Mouse (Mus musculus) C2C12 (cell line): ENCODE results near the gene Hoxa3. TPM values are rescaled to one million over a fixed set of nuclear protein-coding genes. Genes with fewer than 3 reads are reported as not detected.

ENCODE experiments used
- H3K27me3 ChIP-seq: one replicate; pipeline ENCODE4 v1.6.1; 2011; ENCODE audit not compliant: control insufficient read depth, insufficient read depth, insufficient read length
- H3K36me3 ChIP-seq: one replicate; pipeline ENCODE4 v1.6.1; 2011; ENCODE audit not compliant: control insufficient read depth, insufficient read depth
- H3K4me3 ChIP-seq: one replicate; pipeline ENCODE4 v1.5.1; 2011; ENCODE audit warnings: mild to moderate bottlenecking, control low read depth; ENCODE audit not compliant: poor library complexity, insufficient read depth, severe bottlenecking
- H3K79me2 ChIP-seq: one replicate; pipeline ENCODE4 v1.6.1; 2011; ENCODE audit not compliant: control insufficient read depth, insufficient read depth
- H3K79me3 ChIP-seq: one replicate; pipeline ENCODE4 v1.6.1; 2011; ENCODE audit warnings: low read depth, control low read depth
- H3ac ChIP-seq: one replicate; pipeline ENCODE3; 2011; ENCODE audit warnings: low read depth; ENCODE audit not compliant: control insufficient read depth, insufficient read length
- CEBPB ChIP-seq: IDR thresholded peaks from one replicate; pipeline ENCODE4 v1.6.1; 2011; ENCODE audit warnings: low read depth, mild to moderate bottlenecking, control low read depth, moderate library complexity
- CTCF ChIP-seq: IDR thresholded peaks from one replicate; pipeline ENCODE4 v1.5.1; 2011; ENCODE audit not compliant: control insufficient read depth, insufficient read depth, insufficient read length
- FOSL1 ChIP-seq: IDR thresholded peaks from one replicate; pipeline ENCODE4 v1.8.0; 2011; ENCODE audit warnings: mild to moderate bottlenecking, low read length; ENCODE audit not compliant: poor library complexity, insufficient read depth, severe bottlenecking
- MAX ChIP-seq: IDR thresholded peaks from one replicate; pipeline ENCODE4 v1.6.1; 2011; ENCODE audit warnings: mild to moderate bottlenecking, control low read depth
- MYOD1 ChIP-seq: IDR thresholded peaks from one replicate; pipeline ENCODE4 v1.6.1; 2011; ENCODE audit warnings: low read depth; ENCODE audit not compliant: control insufficient read depth, insufficient read length
- MYOG ChIP-seq: IDR thresholded peaks from one replicate; pipeline ENCODE4 v1.6.1; 2011; ENCODE audit not compliant: control insufficient read depth, insufficient read length; ENCODE audit errors: extremely low read depth
- USF1 ChIP-seq: IDR thresholded peaks from one replicate; pipeline ENCODE4 v1.6.1; 2011; ENCODE audit warnings: low read depth, mild to moderate bottlenecking, control low read depth, moderate library complexity
- polyA plus RNA-seq: library from polyadenylated mRNA; unstranded; fragments of >200 nt; fragmentation: generic; extraction: Trizol; gene quantifications from one replicate; pipeline ENCODE4 v1.2.1, GENCODE M21; 2012; ENCODE audit warnings: missing spikeins

The Hoxa3 gene
- polyA plus RNA-seq, 1 experiment, result 0.67 TPM

DNA sequence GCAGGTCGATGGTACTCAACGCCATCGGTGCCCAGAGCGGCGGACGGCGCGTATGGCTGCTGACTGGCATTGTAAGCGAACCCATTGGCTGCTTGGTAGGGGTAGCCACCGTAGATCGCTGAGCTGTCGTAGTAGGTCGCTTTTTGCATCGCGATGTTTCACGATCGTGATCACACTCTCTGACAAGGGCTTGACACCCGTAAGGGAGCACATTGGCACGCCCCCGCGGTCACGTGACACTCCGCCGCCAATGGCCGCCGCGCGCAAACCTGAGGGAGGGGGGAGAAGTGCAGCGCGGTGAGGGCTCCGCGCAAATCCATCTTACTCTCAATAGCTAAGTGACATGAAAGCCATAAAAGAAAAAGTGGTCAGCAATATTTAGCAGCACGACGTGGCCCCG, 40.6 kb downstream of the Hoxa3 start:
- peaks cover 3% of the 10 kb centered on the region for H3K36me3 ChIP-seq
- H3K79me3 ChIP-seq, result no peaks in the 10 kb centered on the region
- no peak overlapping the region for H3K4me3 ChIP-seq
- no peaks in the 10 kb centered on the region for H3K79me2 ChIP-seq
- no peaks in the 10 kb centered on the region for H3K27me3 ChIP-seq
- H3ac ChIP-seq, result no peak overlapping the region
- TF ChIP-seq FOSL1, result no peak
- no peak for TF ChIP-seq CEBPB
- TF ChIP-seq USF1, result no peak
- TF ChIP-seq MYOG, result no peak
- TF ChIP-seq CTCF, result no peak

DNA sequence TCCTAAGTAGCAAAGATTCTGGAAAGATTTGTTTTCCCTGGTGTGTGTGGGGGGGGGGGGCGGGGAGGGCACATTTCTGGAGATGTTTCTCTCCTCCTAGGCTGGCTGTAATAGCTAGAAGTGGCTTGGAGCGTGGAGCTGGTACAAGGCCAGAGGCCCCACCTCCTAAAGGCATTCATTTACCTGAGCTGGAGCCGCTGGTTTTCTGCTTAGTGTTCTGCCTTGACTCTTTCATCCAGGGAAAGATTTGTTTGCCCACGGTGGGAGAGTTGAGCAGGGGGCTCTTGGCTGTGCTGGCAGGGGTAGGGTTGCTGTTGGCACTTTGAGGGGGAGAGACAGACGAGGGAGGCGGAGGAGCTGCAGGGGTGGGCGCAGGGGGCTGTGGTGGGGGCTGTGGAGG, 41.2 kb downstream of the Hoxa3 start:
- H3K4me3 ChIP-seq, result no peak overlapping the region
- H3K79me3 ChIP-seq, result no peaks in the 10 kb centered on the region
- H3ac ChIP-seq, result no peak overlapping the region
- H3K36me3 ChIP-seq, result peaks cover 3% of the 10 kb centered on the region
- H3K27me3 ChIP-seq, result no peaks in the 10 kb centered on the region
- H3K79me2 ChIP-seq, result no peaks in the 10 kb centered on the region
- TF ChIP-seq MYOG, result no peak
- no peak for TF ChIP-seq FOSL1

DNA sequence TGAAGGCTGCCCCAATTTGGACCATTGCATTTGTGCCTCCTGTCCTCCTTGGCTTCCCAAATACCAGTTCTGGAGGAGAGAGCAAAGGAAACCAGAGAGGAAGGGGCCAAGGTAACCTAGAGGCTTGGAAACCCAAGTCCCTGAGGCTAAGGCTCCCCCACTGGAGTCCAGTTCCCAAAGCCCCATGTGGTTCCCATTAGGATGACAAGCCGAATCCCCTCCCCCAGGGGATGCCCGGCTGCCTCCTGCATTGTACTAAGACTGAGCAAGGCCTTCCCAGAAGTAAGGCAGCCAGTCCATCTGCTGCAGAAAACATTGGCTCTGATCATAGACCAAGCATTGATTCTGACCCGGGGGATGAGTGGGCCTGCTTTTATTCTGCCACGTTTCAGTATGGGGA, 41.8 kb downstream of the Hoxa3 start:
- Histone ChIP-seq H3K36me3 (peaks cover 3% of the 10 kb centered on the region), H3ac (no peak overlapping the region), H3K4me3 (no peak overlapping the region), H3K79me3 (no peaks in the 10 kb centered on the region), H3K27me3 (no peaks in the 10 kb centered on the region), H3K79me2 (no peaks in the 10 kb centered on the region)
- TF ChIP-seq MAX (no peak), MYOG (no peak), FOSL1 (no peak), USF1 (no peak), CEBPB (no peak)

DNA sequence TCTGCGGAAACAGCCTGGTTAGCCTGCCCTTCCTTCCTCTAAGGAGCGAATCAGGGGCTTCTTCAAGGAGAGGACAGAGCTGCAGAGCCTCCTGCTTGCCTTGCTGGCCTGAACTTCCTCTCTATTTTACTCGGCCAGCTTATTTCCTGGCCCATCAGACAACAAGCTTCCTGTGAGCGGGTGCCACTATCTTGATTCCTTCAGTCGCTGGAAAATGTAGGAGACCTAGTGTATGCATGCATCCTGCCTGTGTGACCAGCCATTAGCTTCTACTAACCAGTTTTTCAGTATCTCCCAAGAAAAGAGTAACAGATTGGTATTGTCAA, 42.3 kb downstream of the Hoxa3 start:
- no peaks in the 10 kb centered on the region for H3K27me3 ChIP-seq
- no peak overlapping the region for H3K4me3 ChIP-seq
- no peak overlapping the region for H3ac ChIP-seq

DNA sequence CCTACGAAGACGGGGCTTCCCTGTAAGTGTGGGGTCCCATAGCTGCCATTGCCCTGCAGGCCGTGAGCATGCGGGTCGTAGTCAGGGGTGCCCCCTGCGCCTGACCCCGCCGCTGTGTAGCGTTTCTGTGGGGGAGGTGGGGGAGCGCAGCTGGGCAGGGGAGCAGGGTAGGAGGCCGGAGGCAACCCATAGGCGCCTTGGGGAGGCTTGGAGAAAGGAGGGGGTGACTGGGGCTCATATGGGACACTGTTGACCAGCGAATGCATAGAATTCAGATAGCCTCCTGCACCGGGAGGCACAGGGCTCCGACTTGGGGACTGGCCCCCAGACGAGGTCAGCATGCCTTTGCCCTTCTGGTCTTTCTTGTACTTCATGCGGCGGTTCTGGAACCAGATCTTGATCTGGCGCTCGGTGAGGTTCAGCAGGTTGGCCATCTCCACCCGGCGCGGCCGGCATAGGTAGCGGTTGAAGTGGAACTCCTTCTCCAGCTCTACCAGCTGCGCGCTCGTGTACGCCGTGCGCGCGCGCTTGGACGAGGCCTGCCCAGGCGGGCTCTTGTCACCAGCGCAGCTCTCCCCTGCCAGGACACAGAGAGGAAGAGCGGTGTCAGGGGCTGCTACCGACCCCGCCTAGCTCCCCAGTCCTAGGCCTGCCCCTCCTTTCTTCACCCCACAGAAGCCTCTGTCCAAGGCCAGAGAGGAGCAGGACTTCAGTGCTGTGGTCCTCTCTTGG, 42.8 kb downstream of the Hoxa3 start:
- no peak overlapping the region for H3ac ChIP-seq
- H3K4me3 ChIP-seq, result no peak overlapping the region
- H3K79me2 ChIP-seq, result no peaks in the 10 kb centered on the region
- no peaks in the 10 kb centered on the region for H3K27me3 ChIP-seq
- H3K79me3 ChIP-seq, result no peaks in the 10 kb centered on the region
- peaks cover 3% of the 10 kb centered on the region for H3K36me3 ChIP-seq
- TF ChIP-seq MAX, result no peak
- TF ChIP-seq MYOG, result no peak
- no peak for TF ChIP-seq MYOD1
- TF ChIP-seq FOSL1, result no peak
- TF ChIP-seq CTCF, result no peak
- no peak for TF ChIP-seq CEBPB
- TF ChIP-seq USF1, result no peak

More for the DNA sequence above, 42.3 kb downstream of the Hoxa3 start:
- TF ChIP-seq MAX (no peak), FOSL1 (no peak), CEBPB (no peak), MYOD1 (no peak), MYOG (no peak), USF1 (no peak), CTCF (no peak)
- Histone ChIP-seq H3K79me3 (no peaks in the 10 kb centered on the region), H3K79me2 (no peaks in the 10 kb centered on the region), H3K36me3 (peaks cover 3% of the 10 kb centered on the region)

DNA sequence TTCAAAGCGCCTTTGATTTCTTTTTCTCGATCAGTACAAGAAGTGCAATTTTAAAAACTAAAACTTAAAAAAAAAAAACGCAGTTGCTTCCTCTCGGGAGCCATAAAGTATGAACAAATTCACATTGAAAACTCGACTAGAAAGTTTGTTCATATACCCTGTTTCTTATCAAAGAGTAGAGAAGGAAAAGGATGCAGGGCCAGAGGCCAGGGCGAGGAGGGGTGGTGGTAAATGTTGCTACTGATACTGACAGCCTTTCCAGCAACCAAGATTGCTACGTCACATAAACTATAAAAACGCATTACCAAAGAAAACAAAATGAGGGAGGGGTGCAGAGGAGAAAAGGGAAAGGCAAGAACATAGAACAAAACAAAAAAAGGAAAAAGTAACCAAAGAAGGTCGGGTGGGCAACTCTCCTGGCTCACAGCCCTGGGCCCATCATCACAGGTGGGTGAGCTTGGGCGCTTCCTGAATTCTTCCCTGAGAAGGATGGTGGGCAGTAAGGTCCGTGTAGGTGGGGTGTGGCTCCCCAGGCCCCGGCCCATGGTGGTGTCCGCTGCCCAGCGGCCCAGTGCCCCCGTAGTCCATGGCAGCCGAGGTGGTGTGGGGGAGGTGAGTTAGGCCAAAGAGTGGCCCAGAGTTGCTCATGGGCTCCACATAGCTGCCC, 43.5 kb downstream of the Hoxa3 start:
- no peak overlapping the region for H3K4me3 ChIP-seq
- H3K27me3 ChIP-seq, result no peaks in the 10 kb centered on the region
- TF ChIP-seq USF1 (no peak), CEBPB (no peak), MYOG (no peak), FOSL1 (no peak)

More for the DNA sequence above, 43.5 kb downstream of the Hoxa3 start:
- Histone ChIP-seq H3ac (no peak overlapping the region), H3K79me3 (no peaks in the 10 kb centered on the region), H3K79me2 (no peaks in the 10 kb centered on the region), H3K36me3 (peaks cover 3% of the 10 kb centered on the region)
